8 mouse cellular contexts compared by ENCODE assay signal in genomic region chr4:155398222-155398540, GRCm38 (mm10). TPM values are rescaled to one million over a fixed set of nuclear protein-coding genes. Genes with fewer than 3 reads are reported as not detected.
DNase-seq lines count a peak whose midpoint lies in the region; ATAC-seq and TF ChIP-seq lines count a peak whose summit lies in the region.

No protein-coding gene starts in this region.

- no peaks in the 10 kb centered on the region for H3K36me3 ChIP-seq in heart, embryonic 11.5 days (ENCODE audit: control insufficient read depth, insufficient read depth, low read length)
- no peaks in the 10 kb centered on the region for H3K36me3 ChIP-seq in ES-Bruce4 (ENCODE audit: control insufficient read depth, insufficient read depth, low read length, poor library complexity, severe bottlenecking)
- H3K36me3 ChIP-seq in hindbrain, embryonic 10.5 days: no peaks in the 10 kb centered on the region

- no peak for TF ChIP-seq EP300 in ES-Bruce4 (IDR thresholded peaks at IDR 0.05; ENCODE audit: insufficient read depth, low read depth, low read length)

- no peak for TF ChIP-seq CTCF in ES-Bruce4 (IDR thresholded peaks at IDR 0.05; ENCODE audit: low read depth, low read length)

- DNase-seq in heart, postnatal 10 days: no peak
- no peak for DNase-seq in hindbrain, embryonic 10.5 days (ENCODE audit: low spot score)
- no peak for DNase-seq in adrenal gland, postnatal 10 days
- DNase-seq in layer of hippocampus, adult 9-10 months (ENCODE audit: low spot score): no peak
- DNase-seq in kidney, postnatal 14 days: no peak

- 3% methylated on average over 9 of the region's 9 CpGs for WGBS in heart, embryonic 11.5 days (ENCODE audit: insufficient replicate concordance)
- WGBS in hindbrain, embryonic 10.5 days: 2% methylated on average over 9 of the region's 9 CpGs

- no peaks in the 10 kb centered on the region for H3K9me3 ChIP-seq in heart, embryonic 11.5 days (replicated peaks; ENCODE audit: control insufficient read depth, low read length)
- H3K9me3 ChIP-seq in ES-Bruce4 (replicated peaks; ENCODE audit: control insufficient read depth, insufficient read depth, low read length, poor library complexity, severe bottlenecking): no peaks in the 10 kb centered on the region
- H3K9me3 ChIP-seq in hindbrain, embryonic 10.5 days: no peaks in the 10 kb centered on the region

- H3K4me1 ChIP-seq in heart, embryonic 11.5 days (ENCODE audit: control insufficient read depth, insufficient read depth, low read length): peaks cover 7% of the 10 kb centered on the region
- no peaks in the 10 kb centered on the region for H3K4me1 ChIP-seq in ES-Bruce4 (ENCODE audit: control insufficient read depth, insufficient read depth, low read length)
- peaks cover 11% of the 10 kb centered on the region for H3K4me1 ChIP-seq in hindbrain, embryonic 10.5 days (replicated peaks)

- no peak for ATAC-seq in heart, embryonic 11.5 days (replicated peaks; ENCODE audit: insufficient number of reproducible peaks, low FRiP score, low TSS enrichment)
- ATAC-seq in megakaryocyte-erythroid progenitor cell, adult 5-6 weeks (replicated peaks; ENCODE audit: low FRiP score, low TSS enrichment, poor library complexity, severe bottlenecking): peak; percentile 24; the same call in 1 of the 2 replicates

- no peak for TF ChIP-seq POLR2A in ES-Bruce4 (IDR thresholded peaks at IDR 0.05; ENCODE audit: insufficient read depth, low read length)

- peak overlapping the region; percentile 37 for H3K4me3 ChIP-seq in heart, embryonic 11.5 days (ENCODE audit: low read depth, low read length)
- peak overlapping the region; percentile 39 for H3K4me3 ChIP-seq in ES-Bruce4 (ENCODE audit: low read depth, low read length)
- peak overlapping the region; percentile 52 for H3K4me3 ChIP-seq in hindbrain, embryonic 10.5 days

- H3K9ac ChIP-seq in heart, embryonic 11.5 days (ENCODE audit: low read depth, low read length): no peak overlapping the region
- no peak overlapping the region for H3K9ac ChIP-seq in ES-Bruce4 (ENCODE audit: low read depth, poor library complexity, severe bottlenecking)

- peak overlapping the region; percentile 77 for H3K4me2 ChIP-seq in heart, embryonic 11.5 days

- intact Hi-C loops in heart, postnatal 10 days (cut with DNase I): no loop called here

- H3K27ac ChIP-seq in heart, embryonic 11.5 days (ENCODE audit: low read depth, low read length): no peak overlapping the region
- H3K27ac ChIP-seq in ES-Bruce4 (ENCODE audit: insufficient read depth, low read length): no peak overlapping the region
- no peak overlapping the region for H3K27ac ChIP-seq in hindbrain, embryonic 10.5 days

- H3K27me3 ChIP-seq in heart, embryonic 11.5 days (ENCODE audit: control insufficient read depth, insufficient read depth, low read length): peaks cover 40% of the 10 kb centered on the region
- no peaks in the 10 kb centered on the region for H3K27me3 ChIP-seq in ES-Bruce4 (ENCODE audit: control insufficient read depth, insufficient read depth, low read length, poor library complexity, severe bottlenecking)
- H3K27me3 ChIP-seq in hindbrain, embryonic 10.5 days (ENCODE audit: insufficient read depth, poor library complexity, severe bottlenecking): peaks cover 53% of the 10 kb centered on the region

RNA-seq across cellular contexts. Expression of gene Gabrd, which starts 0.3 kb away (rescaled TPM):
- polyA plus RNA-seq in heart, embryonic 11.5 days (2014; fragmentation: Nextera tagmentation; extraction: Ambion mirVana): 0.14 and 0.16 TPM in 2 replicates
- not detected for total RNA-seq in heart, postnatal 10 days (2021)
- not detected in 2 replicates for polyA plus RNA-seq in ES-Bruce4 (2011; ENCODE audit: insufficient read depth, insufficient read length, low read depth, missing spikeins)
- polyA plus RNA-seq in hindbrain, embryonic 10.5 days (2016; fragmentation: Nextera tagmentation; extraction: Ambion mirVana): not detected in 2 replicates
- total RNA-seq in megakaryocyte-erythroid progenitor cell, adult 5-6 weeks (2014; fragmentation: Nextera tagmentation): 0.20 TPM in 1 of 2 replicates, not detected in the other
- total RNA-seq in megakaryocyte-erythroid progenitor cell, adult 5-6 weeks (2017): not detected in 2 replicates
- total RNA-seq in adrenal gland, postnatal 10 days (2021): under 1 TPM; 0.21 to 0.45 TPM

RNA-seq across cellular contexts. Expression of gene Cfap74, which starts 10.8 kb away (rescaled TPM):
- polyA plus RNA-seq in heart, embryonic 11.5 days (2014; fragmentation: Nextera tagmentation; extraction: Ambion mirVana): 1.6 and 1.8 TPM in 2 replicates
- under 1 TPM; 0.30 to 0.34 TPM for total RNA-seq in heart, postnatal 10 days (2021)
- polyA plus RNA-seq in ES-Bruce4 (2011; ENCODE audit: insufficient read depth, insufficient read length, low read depth, missing spikeins): 3.3 and 3.7 TPM in 2 replicates
- polyA plus RNA-seq in hindbrain, embryonic 10.5 days (2016; fragmentation: Nextera tagmentation; extraction: Ambion mirVana): 6.7 and 7.4 TPM in 2 replicates
- total RNA-seq in megakaryocyte-erythroid progenitor cell, adult 5-6 weeks (2014; fragmentation: Nextera tagmentation): 2.9 TPM in 1 of 2 replicates, not detected in the other
- total RNA-seq in megakaryocyte-erythroid progenitor cell, adult 5-6 weeks (2017): 0.38 TPM in 1 of 2 replicates, not detected in the other
- total RNA-seq in adrenal gland, postnatal 10 days (2021): 1 to 10 TPM in 1 of 2 experiments, under 1 TPM in 1; 0.48 to 1.1 TPM

RNA-seq across cellular contexts. Expression of gene Prkcz, which starts 37.0 kb away (rescaled TPM):
- polyA plus RNA-seq in heart, embryonic 11.5 days (2014; fragmentation: Nextera tagmentation; extraction: Ambion mirVana): 6.8 and 8.2 TPM in 2 replicates
- 1 to 10 TPM; 1.7 to 2.3 TPM for total RNA-seq in heart, postnatal 10 days (2021)
- polyA plus RNA-seq in ES-Bruce4 (2011; ENCODE audit: insufficient read depth, insufficient read length, low read depth, missing spikeins): 33.3 and 36.6 TPM in 2 replicates
- 14.9 and 19.3 TPM in 2 replicates for polyA plus RNA-seq in hindbrain, embryonic 10.5 days (2016; fragmentation: Nextera tagmentation; extraction: Ambion mirVana)
- total RNA-seq in megakaryocyte-erythroid progenitor cell, adult 5-6 weeks (2014; fragmentation: Nextera tagmentation): not detected in 2 replicates
- total RNA-seq in megakaryocyte-erythroid progenitor cell, adult 5-6 weeks (2017): not detected in 2 replicates
- total RNA-seq in adrenal gland, postnatal 10 days (2021): 1 to 10 TPM; 5.3 to 6.9 TPM
